Mouse (Mus musculus): ENCODE measurements around the gene Gm3233.
"Not testable (repeated sequence)": the region's sequence is repeated elsewhere in the genome, so short reads cannot be mapped to it uniquely, and the experiment has no call there.

The Gm3233 gene

GRCm38 (mm10) chr10:77759582-77759981, at the start of gene Gm3233:
Gm3233 (minus strand) TSS chr10:77759682.
- DNase-seq = not testable (repeated sequence)

GRCm38 (mm10) chr10:77804095-77804494, 44.6 kb upstream of the Gm3233 start:
- DNase-seq = no peak

- no peak for DNase-seq
These were observed 39.5 kb upstream of the Gm3233 start, which contains the start of gene Gm19668 for GRCm38 (mm10) chr10:77798921-77799508. Gm19668 (minus strand) TSS chr10:77799133.

- DNase-seq = not testable (repeated sequence)
These were observed 38.9 kb upstream of the Gm3233 start for GRCm38 (mm10) chr10:77798164-77798920.

GRCm38 (mm10) chr10:77797677-77798076, 38.2 kb upstream of the Gm3233 start:
- no peak for DNase-seq

- no peak for DNase-seq
These were observed 35.5 kb upstream of the Gm3233 start, which contains the start of gene Gm9639 for GRCm38 (mm10) chr10:77794976-77795375. Gm9639 (minus strand) TSS chr10:77795076.

- DNase-seq = no peak
These were observed 29.1 kb upstream of the Gm3233 start for GRCm38 (mm10) chr10:77788621-77789020.

- not testable (repeated sequence) for DNase-seq
These were observed 28.4 kb upstream of the Gm3233 start, which contains the start of gene Gm7137 for GRCm38 (mm10) chr10:77787876-77788275. Gm7137 (minus strand) TSS chr10:77788200.

GRCm38 (mm10) chr10:77783396-77783795, 23.9 kb upstream of the Gm3233 start:
- DNase-seq = not testable (repeated sequence)

GRCm38 (mm10) chr10:77782442-77782841, 23.0 kb upstream of the Gm3233 start, which contains the start of gene Gm3250:
Gm3250 (minus strand) TSS chr10:77782542.
- DNase-seq = not testable (repeated sequence)

- DNase-seq = not testable (repeated sequence)
These were observed 17.4 kb upstream of the Gm3233 start, which contains the start of gene Gm7138 for GRCm38 (mm10) chr10:77776844-77777243. Gm7138 (minus strand) TSS chr10:77776944.

GRCm38 (mm10) chr10:77772142-77772541, 12.7 kb upstream of the Gm3233 start:
- not testable (repeated sequence) for DNase-seq

- not testable (repeated sequence) for DNase-seq
These were observed 11.7 kb upstream of the Gm3233 start, which contains the start of gene Gm3238 for GRCm38 (mm10) chr10:77771225-77771624. Gm3238 (minus strand) TSS chr10:77771325.

GRCm38 (mm10) chr10:77769727-77770126, 10.2 kb upstream of the Gm3233 start:
- DNase-seq = no peak

GRCm38 (mm10) chr10:77753448-77753847, 6.0 kb downstream of the Gm3233 start:
- no peak for DNase-seq

- not testable (repeated sequence) for DNase-seq
These were observed 7.2 kb downstream of the Gm3233 start for GRCm38 (mm10) chr10:77752312-77752711.

- not testable (repeated sequence) for DNase-seq
These were observed 8.2 kb downstream of the Gm3233 start, which contains the start of gene Gm9736 for GRCm38 (mm10) chr10:77751254-77751653. Gm9736 (minus strand) TSS chr10:77751354.

- DNase-seq = not testable (repeated sequence)
These were observed 8.8 kb downstream of the Gm3233 start for GRCm38 (mm10) chr10:77750686-77751085.

- not testable (repeated sequence) for DNase-seq
These were observed 17.4 kb downstream of the Gm3233 start, which contains the start of gene Gm18596 for GRCm38 (mm10) chr10:77741924-77742688. Gm18596 (minus strand) TSS chr10:77742638.

- DNase-seq = no peak
These were observed 20.6 kb downstream of the Gm3233 start for GRCm38 (mm10) chr10:77738929-77739328.

GRCm38 (mm10) chr10:77735928-77736327, 23.6 kb downstream of the Gm3233 start:
- no peak for DNase-seq

GRCm38 (mm10) chr10:77729241-77729640, 30.2 kb downstream of the Gm3233 start:
- DNase-seq = peak in 1 of 2 experiments; percentile 11

GRCm38 (mm10) chr10:77728280-77728679, 31.2 kb downstream of the Gm3233 start:
- no peak for DNase-seq

Measured in thymus, postnatal 36 days (tissue).